9 mouse cellular contexts compared by ENCODE assay signal in the genomic region with DNA sequence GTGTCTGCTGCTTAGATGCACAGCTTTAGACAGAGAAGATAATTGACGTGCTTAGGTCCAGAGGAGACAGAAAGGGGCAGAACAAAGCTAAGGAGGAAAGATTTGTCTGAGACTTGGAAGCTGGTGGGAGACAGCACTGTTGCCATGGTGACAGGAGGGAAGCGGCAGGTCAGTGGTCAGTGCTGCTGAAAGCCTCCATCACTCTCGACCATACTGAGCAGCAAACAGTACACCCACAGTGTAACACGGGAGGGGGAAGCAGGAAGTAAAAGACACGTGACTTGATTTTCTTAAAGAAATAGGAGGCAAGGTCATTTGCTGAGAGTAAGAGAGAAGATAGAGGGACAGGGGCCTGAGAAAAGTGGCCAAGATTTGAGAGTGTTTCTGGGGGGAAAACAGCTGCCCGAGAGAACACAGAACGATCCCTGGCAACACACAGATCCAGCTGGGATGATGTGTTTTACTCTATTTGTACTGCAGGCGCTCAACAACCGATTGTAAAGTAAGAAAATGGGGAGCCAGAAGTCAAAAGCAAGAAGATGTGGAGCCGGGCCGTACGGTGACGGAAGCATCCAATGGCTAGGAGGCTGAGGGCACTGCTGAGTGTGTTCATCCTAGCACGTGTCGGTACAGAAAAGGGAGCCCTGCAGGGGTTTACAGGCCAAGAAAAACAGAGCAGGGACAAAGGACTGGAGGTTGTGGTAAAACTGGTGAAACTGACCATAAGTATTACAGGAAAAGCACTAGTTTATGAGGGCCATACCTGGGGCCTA.
DNase-seq lines count a peak whose midpoint lies in the region; ATAC-seq and TF ChIP-seq lines count a peak whose summit lies in the region.
"Had no signal": no experiment of that assay in that cellular context is flagged by ENCODE, and none has a peak within 500 bp of the region (broad histone marks: within the 10 kb centered on the region; RNA-seq: fewer than 3 reads in every experiment).

No protein-coding gene starts in this region.

- no peaks in the 10 kb centered on the region; the same call in 1 of the 2 replicates for H3K4me1 ChIP-seq in cerebellum, adult 2 months (ENCODE audit: control insufficient read depth, insufficient read depth, low read length)
- peaks cover 16% of the 10 kb centered on the region for H3K4me1 ChIP-seq in hindbrain, embryonic 14.5 days (replicated peaks; ENCODE audit: control insufficient read depth, insufficient read depth, low read length)
- peaks cover 28% of the 10 kb centered on the region for H3K4me1 ChIP-seq in midbrain, embryonic 12.5 days

- TF ChIP-seq CTCF in cerebellum, adult 2 months (IDR thresholded peaks at IDR 0.05; ENCODE audit: borderline replicate concordance, insufficient read depth, low read depth, low read length), result no peak

- no peaks in the 10 kb centered on the region for H3K27me3 ChIP-seq in cerebellum, adult 2 months (ENCODE audit: control insufficient read depth, insufficient read depth, low read length)
- no peaks in the 10 kb centered on the region for H3K27me3 ChIP-seq in hindbrain, embryonic 14.5 days (ENCODE audit: control insufficient read depth, insufficient read depth, low read length)
- H3K27me3 ChIP-seq in midbrain, embryonic 12.5 days, result peaks cover 19% of the 10 kb centered on the region

- 42% methylated on average over 15 of the region's 15 CpGs for WGBS in cerebellum, adult 2 months
- WGBS in hindbrain, embryonic 14.5 days, result 29% methylated on average over 15 of the region's 15 CpGs
- WGBS in midbrain, embryonic 12.5 days, result 24% methylated on average over 15 of the region's 15 CpGs

- peak in 1 of 2 experiments; percentile 6 for DNase-seq in cerebellum, adult 2 months
- DNase-seq in embryo, embryonic 10.5 days (ENCODE audit: low spot score), result peak; percentile 84
- peak; percentile 61 for DNase-seq in hindbrain, embryonic 14.5 days (ENCODE audit: low spot score)
- no peak for DNase-seq in adrenal gland, adult 18-20 months (ENCODE audit: low spot score in 2 of 2)
- DNase-seq in yolk sac, embryonic 10.5 days (ENCODE audit: low spot score), result no peak
- no peak for DNase-seq in right cerebral cortex, adult 2 months (ENCODE audit: low spot score in 2 of 2)

- no peak for ATAC-seq in cerebellum, adult (ENCODE audit: insufficient number of reproducible peaks, low FRiP score, low TSS enrichment)
- ATAC-seq in hindbrain, embryonic 14.5 days (ENCODE audit: low FRiP score), result peak; percentile 82
- ATAC-seq in midbrain, embryonic 12.5 days (ENCODE audit: low FRiP score, low read depth), result peak; percentile 94

- no peak for TF ChIP-seq POLR2A in cerebellum, adult 2 months (IDR thresholded peaks at IDR 0.05; ENCODE audit: borderline replicate concordance, insufficient read depth, low read length)

- H3K9ac ChIP-seq in hindbrain, embryonic 14.5 days, result peak overlapping the region; percentile 29; the same call in 1 of the 2 replicates
- no peak overlapping the region for H3K9ac ChIP-seq in midbrain, embryonic 12.5 days (replicated peaks)
- H3K9ac ChIP-seq: liver, embryonic 14.5 days had no signal

- peak overlapping the region; percentile 41 for H3K4me2 ChIP-seq in hindbrain, embryonic 14.5 days (replicated peaks)
- peak overlapping the region; percentile 45 for H3K4me2 ChIP-seq in midbrain, embryonic 12.5 days (replicated peaks)

- peak overlapping the region; percentile 8 for H3K4me3 ChIP-seq in cerebellum, adult 2 months (replicated peaks; ENCODE audit: insufficient read depth, low read depth, low read length)
- H3K4me3 ChIP-seq in hindbrain, embryonic 14.5 days (replicated peaks; ENCODE audit: low read length), result no peak overlapping the region
- peak overlapping the region; percentile 2 for H3K4me3 ChIP-seq in midbrain, embryonic 12.5 days

- H3K36me3 ChIP-seq in hindbrain, embryonic 14.5 days (replicated peaks; ENCODE audit: control insufficient read depth, insufficient read depth), result no peaks in the 10 kb centered on the region
- H3K36me3 ChIP-seq in midbrain, embryonic 12.5 days, result no peaks in the 10 kb centered on the region

- no peak overlapping the region for H3K27ac ChIP-seq in cerebellum, adult 2 months (ENCODE audit: insufficient read depth, low read length)
- peak overlapping the region; percentile 55 for H3K27ac ChIP-seq in hindbrain, embryonic 14.5 days
- H3K27ac ChIP-seq in midbrain, embryonic 12.5 days (replicated peaks), result peak overlapping the region; percentile 65
- H3K27ac ChIP-seq: liver, embryonic 14.5 days had no signal

- H3K9me3 ChIP-seq in hindbrain, embryonic 14.5 days (ENCODE audit: control insufficient read depth, low read length), result no peaks in the 10 kb centered on the region
- no peaks in the 10 kb centered on the region for H3K9me3 ChIP-seq in midbrain, embryonic 12.5 days

Comparison
In these comparisons a context has a peak if more than half of its experiments do, and no peak if none do; other contexts are left out.
1. DNase-seq: peak in embryo, embryonic 10.5 days (single experiment) and hindbrain, embryonic 14.5 days (single experiment); none in adrenal gland, adult 18-20 months (0 of 2), yolk sac, embryonic 10.5 days (single experiment) and right cerebral cortex, adult 2 months (0 of 2).